Mouse (Mus musculus) frontal cortex, postnatal 25 days (tissue): ENCODE measurements at regions not wholly inside any gene's neighbourhood (a gene's known extent, or its start where the extent isn't known, plus 50 kb on each side); places are given as distances from the start of the nearest gene placed in this dataset.
"Not testable (repeated sequence)": the region's sequence is repeated elsewhere in the genome, so short reads cannot be mapped to it uniquely, and the experiment has no call there.

Source experiments
- DNase-seq, 2 experiments: peaks; one replicate each; pipeline ENCODE4 v3.0.0; 2022; ENCODE audit warnings: low spot score in 2 of 2

DNA sequence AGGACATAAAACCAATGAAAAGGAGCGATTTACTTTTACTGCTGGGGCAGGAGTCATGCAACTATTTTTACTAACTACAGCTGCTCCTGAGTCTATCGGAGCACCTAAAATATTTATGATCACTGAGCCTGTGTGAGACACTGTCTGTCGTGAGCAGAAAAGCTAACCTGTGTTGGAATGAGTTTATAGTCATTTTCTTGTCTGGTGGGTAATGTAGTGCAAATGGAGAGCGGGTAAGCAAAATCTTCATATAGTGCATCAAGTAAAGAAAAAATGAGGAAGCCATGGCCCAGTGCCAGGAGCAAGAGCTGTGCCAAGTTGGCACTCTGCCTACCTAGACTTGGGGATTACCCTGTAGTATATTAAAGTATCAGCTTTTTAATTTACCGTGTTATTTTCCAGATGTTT lies 1363.1 kb upstream of the Got2 start:
- DNase-seq, result no peak

DNA sequence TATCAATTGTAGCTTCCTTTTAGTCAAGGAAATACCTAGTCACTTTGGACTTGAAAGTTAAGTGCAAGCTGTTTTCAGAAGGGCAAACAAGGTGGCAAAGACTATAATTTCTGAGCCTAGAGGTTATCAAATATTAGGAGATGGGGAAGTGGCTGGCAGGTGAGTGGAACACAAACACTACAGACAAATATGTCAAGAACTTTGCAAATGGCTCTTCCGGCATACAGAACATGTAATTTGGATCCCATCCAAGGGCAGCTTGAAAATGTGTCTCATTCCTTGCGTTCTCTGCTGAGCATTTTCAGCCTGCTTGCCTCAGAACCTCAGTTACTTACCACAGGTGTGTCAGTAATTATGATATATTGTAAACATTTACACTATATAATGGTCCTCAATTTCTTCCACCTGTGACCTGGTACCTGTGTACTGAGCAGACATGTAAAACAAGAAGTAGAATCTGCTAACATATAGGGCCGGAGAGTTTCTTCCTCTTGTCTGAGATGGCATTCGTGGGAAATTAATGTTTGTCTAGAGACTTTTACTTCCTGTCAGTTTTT lies 1346.3 kb upstream of the Got2 start:
- no peak for DNase-seq

DNA sequence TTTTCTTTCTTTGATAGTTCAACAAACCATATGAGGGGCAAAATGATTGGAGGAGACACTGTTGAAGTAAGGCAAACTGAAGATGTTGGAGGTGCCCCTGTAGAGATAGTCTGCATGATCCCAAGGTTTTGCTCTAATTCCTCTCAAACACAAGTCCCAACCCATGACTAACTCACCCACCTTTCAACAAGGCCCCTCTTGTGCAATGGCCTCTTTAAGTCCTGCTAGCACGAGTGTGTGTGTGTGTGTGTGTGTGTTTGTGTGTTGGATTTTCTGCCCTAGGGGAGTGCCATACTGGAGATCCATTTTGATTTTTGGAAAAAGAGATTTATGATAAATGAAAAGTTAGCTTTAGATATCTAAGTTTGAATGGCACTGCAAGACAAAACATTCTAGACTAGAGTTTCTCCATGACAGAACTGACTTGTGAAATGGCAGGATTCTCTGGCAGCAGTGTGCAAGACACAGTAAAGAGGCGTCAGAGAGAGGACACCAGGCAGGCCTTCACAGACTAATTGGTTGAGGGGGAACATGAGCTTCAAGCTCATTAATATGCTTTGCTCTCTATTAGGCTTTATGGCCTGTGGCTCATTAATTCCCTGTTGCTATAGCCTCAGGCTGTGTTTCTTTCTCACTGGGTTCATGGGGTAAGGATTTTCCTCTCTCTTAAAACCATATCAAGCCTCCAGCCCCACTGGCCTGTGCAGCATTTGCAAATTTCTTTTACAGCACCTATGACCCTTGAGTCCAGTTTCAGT lies 1344.5 kb upstream of the Got2 start:
- no peak for DNase-seq

DNA sequence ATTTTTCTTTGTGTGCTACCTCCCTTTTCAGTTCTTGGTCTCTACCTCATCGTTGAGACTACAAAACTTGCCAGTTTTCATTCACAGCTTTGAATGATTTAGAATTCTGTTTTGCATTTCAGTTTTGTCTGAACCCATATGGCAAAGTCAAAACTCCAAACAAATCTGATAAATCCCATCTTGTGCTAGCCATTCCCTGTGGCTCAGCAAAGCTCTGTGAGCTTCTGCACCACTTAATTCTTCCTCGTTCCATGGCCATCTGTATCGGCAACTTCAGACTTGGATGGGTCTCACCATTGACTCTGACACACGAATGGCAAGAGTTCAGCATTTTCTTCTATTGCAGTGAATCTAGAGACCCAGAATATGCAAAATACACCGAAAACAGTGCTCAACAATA lies 1343.3 kb upstream of the Got2 start:
- DNase-seq, result no peak

DNA sequence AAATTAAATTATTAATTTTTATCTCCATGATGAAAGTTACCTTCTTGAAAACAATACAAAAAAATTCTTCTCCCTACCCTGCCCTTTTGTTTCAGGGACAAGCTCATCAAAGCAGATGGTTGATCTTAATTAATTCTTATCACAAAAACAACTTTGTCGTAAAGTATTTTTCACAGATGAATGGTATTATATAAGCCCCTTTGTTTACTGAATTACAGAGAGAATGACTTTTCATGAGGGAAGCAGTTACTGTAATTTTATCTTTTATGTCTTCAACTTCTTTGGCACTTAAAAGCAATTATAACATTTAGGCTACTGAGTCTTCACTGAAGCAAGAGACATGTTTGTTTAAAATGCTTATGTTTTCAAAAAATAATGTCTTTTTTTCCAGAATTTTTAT lies 1303.5 kb upstream of the Got2 start:
- DNase-seq, result no peak

DNA sequence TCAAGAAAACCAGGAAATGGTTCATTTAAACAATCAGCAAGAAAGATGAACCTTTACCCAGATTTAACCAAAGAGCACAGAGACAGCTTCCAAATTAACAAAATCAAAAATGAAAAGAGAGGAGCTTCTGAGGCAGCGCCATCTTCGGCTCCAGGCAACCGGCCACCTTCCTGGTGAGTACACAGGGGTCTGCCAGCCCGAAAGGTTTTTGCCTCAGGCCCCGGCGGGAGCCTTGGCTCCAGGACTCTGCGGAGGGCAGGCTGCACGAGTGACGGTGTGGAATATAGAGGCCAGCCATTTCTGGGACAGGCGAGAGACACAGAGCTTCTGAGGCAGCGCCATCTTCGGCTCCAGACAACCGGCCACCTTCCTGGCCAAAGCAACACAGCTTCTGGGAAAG lies 1295.5 kb upstream of the Got2 start:
- not testable (repeated sequence) for DNase-seq

DNA sequence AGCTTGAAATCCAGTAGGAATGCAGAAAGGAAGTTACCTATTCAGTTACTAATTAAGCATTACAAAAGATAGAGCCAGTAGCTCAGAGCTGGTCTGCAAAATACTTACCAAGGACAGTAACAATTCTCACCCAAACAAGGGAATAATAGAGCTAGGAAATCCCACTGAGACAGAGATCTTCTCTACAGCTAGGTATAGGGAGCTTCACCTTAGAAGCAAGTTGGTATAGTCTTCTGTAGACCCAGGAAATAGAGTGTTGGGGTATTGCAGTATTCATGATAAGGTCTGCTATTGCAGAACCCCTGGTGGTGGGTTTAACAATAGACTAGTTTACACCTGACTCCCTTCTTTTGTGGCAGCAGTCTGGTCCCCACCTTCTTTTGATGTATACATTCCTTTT lies 1294.1 kb upstream of the Got2 start:
- DNase-seq, result not testable (repeated sequence)
